Mouse (Mus musculus): ENCODE results near the gene Lin7c. TPM values are rescaled to one million over a fixed set of nuclear protein-coding genes. Genes with fewer than 3 reads are reported as not detected.

The Lin7c gene
- polyA plus RNA-seq, 2 experiments = 7.2 to 17.3 TPM

- Histone ChIP-seq H3K9me3 (ENCODE audit: control insufficient read depth, low read length) (no peaks in the 10 kb centered on the region), H3K4me3 (ENCODE audit: insufficient read depth in 1 of 2, low read depth in 2 of 2, low read length in 2 of 2) (peak overlapping the region; percentile 56 to 84), H3K4me1 (replicated peaks; ENCODE audit: control insufficient read depth in 2 of 2, insufficient read depth in 2 of 2, low read length in 1 of 2) (peaks cover 20 to 28% of the 10 kb centered on the region in 2 experiments), H3K36me3 (replicated peaks; ENCODE audit: control insufficient read depth, insufficient read depth, low read depth) (no peaks in the 10 kb centered on the region), H3K27ac (no peak overlapping the region), H3K4me2 (ENCODE audit: low read depth) (peak overlapping the region; percentile 97), H3K9ac (replicated peaks) (peak overlapping the region; percentile 80), H3K27me3 (ENCODE audit: control insufficient read depth, insufficient read depth, low read length) (no peaks in the 10 kb centered on the region)
- no peak for ATAC-seq (ENCODE audit: insufficient read depth)
- 17% methylated on average over 22 of the region's 22 CpGs for WGBS (ENCODE audit: insufficient replicate concordance)
- no peak for DNase-seq (ENCODE audit: low read depth in 3 of 3, low spot score in 3 of 3)
- no peak for TF ChIP-seq EP300 (IDR thresholded peaks at IDR 0.05; ENCODE audit: low read depth)
- no peak for TF ChIP-seq CTCF (IDR thresholded peaks at IDR 0.05; ENCODE audit: low read depth)
These were observed 28.1 kb downstream of the Lin7c start for GRCm38 (mm10) chr2:109918592-109919262.

GRCm38 (mm10) chr2:109920471-109920870, 29.8 kb downstream of the Lin7c start:
- peaks cover 20 to 28% of the 10 kb centered on the region in 2 experiments for H3K4me1 ChIP-seq (replicated peaks; ENCODE audit: control insufficient read depth in 2 of 2, insufficient read depth in 2 of 2, low read length in 1 of 2)
- WGBS (ENCODE audit: insufficient replicate concordance) = 78% methylated on average over 7 of the region's 7 CpGs
- TF ChIP-seq CTCF (IDR thresholded peaks at IDR 0.05; ENCODE audit: low read depth) (no peak), EP300 (IDR thresholded peaks at IDR 0.05; ENCODE audit: low read depth) (no peak)
- ATAC-seq (ENCODE audit: insufficient read depth) (no peak), DNase-seq (ENCODE audit: low read depth in 3 of 3, low spot score in 3 of 3) (no peak)
- no peak overlapping the region for H3K27ac ChIP-seq
- H3K9ac ChIP-seq (replicated peaks) = no peak overlapping the region
- H3K9me3 ChIP-seq (ENCODE audit: control insufficient read depth, low read length) = no peaks in the 10 kb centered on the region
- H3K4me2 ChIP-seq (ENCODE audit: low read depth) = peak overlapping the region; percentile 97
- no peaks in the 10 kb centered on the region for H3K27me3 ChIP-seq (ENCODE audit: control insufficient read depth, insufficient read depth, low read length)
- H3K4me3 ChIP-seq (ENCODE audit: insufficient read depth in 1 of 2, low read depth in 2 of 2, low read length in 2 of 2) = no peak overlapping the region
- no peaks in the 10 kb centered on the region for H3K36me3 ChIP-seq (replicated peaks; ENCODE audit: control insufficient read depth, insufficient read depth, low read depth)

GRCm38 (mm10) chr2:109921298-109922035, 30.8 kb downstream of the Lin7c start:
- Histone ChIP-seq H3K27ac (no peak overlapping the region), H3K27me3 (ENCODE audit: control insufficient read depth, insufficient read depth, low read length) (no peaks in the 10 kb centered on the region), H3K4me2 (ENCODE audit: low read depth) (no peak overlapping the region), H3K4me1 (replicated peaks; ENCODE audit: control insufficient read depth in 2 of 2, insufficient read depth in 2 of 2, low read length in 1 of 2) (peaks cover 20 to 28% of the 10 kb centered on the region in 2 experiments), H3K9ac (replicated peaks) (no peak overlapping the region), H3K36me3 (replicated peaks; ENCODE audit: control insufficient read depth, insufficient read depth, low read depth) (no peaks in the 10 kb centered on the region), H3K4me3 (ENCODE audit: insufficient read depth in 1 of 2, low read depth in 2 of 2, low read length in 2 of 2) (no peak overlapping the region), H3K9me3 (ENCODE audit: control insufficient read depth, low read length) (no peaks in the 10 kb centered on the region)
- DNase-seq (ENCODE audit: low read depth in 3 of 3, low spot score in 3 of 3) = no peak
- 63% methylated on average over 8 of the region's 8 CpGs for WGBS (ENCODE audit: insufficient replicate concordance)
- no peak for ATAC-seq (ENCODE audit: insufficient read depth)
- TF ChIP-seq CTCF (IDR thresholded peaks at IDR 0.05; ENCODE audit: low read depth) = no peak
- TF ChIP-seq EP300 (IDR thresholded peaks at IDR 0.05; ENCODE audit: low read depth) = no peak

GRCm38 (mm10) chr2:109922306-109922705, 31.7 kb downstream of the Lin7c start:
- no peak overlapping the region for H3K4me2 ChIP-seq (ENCODE audit: low read depth)
- no peaks in the 10 kb centered on the region for H3K9me3 ChIP-seq (ENCODE audit: control insufficient read depth, low read length)
- no peak overlapping the region for H3K9ac ChIP-seq (replicated peaks)
- no peak for DNase-seq (ENCODE audit: low read depth in 3 of 3, low spot score in 3 of 3)
- no peak overlapping the region for H3K4me3 ChIP-seq (ENCODE audit: insufficient read depth in 1 of 2, low read depth in 2 of 2, low read length in 2 of 2)
- no peak for ATAC-seq (ENCODE audit: insufficient read depth)
- H3K4me1 ChIP-seq (replicated peaks; ENCODE audit: control insufficient read depth in 2 of 2, insufficient read depth in 2 of 2, low read length in 1 of 2) = peaks cover 20 to 25% of the 10 kb centered on the region in 2 experiments
- no peaks in the 10 kb centered on the region for H3K27me3 ChIP-seq (ENCODE audit: control insufficient read depth, insufficient read depth, low read length)
- no peak for TF ChIP-seq EP300 (IDR thresholded peaks at IDR 0.05; ENCODE audit: low read depth)
- no peak for TF ChIP-seq CTCF (IDR thresholded peaks at IDR 0.05; ENCODE audit: low read depth)
- H3K36me3 ChIP-seq (replicated peaks; ENCODE audit: control insufficient read depth, insufficient read depth, low read depth) = no peaks in the 10 kb centered on the region
- no peak overlapping the region for H3K27ac ChIP-seq
- WGBS (ENCODE audit: insufficient replicate concordance) = 66% methylated on average over 3 of the region's 3 CpGs

GRCm38 (mm10) chr2:109923031-109923430, 32.4 kb downstream of the Lin7c start:
- no peak overlapping the region for H3K9ac ChIP-seq (replicated peaks)
- H3K27me3 ChIP-seq (ENCODE audit: control insufficient read depth, insufficient read depth, low read length) = no peaks in the 10 kb centered on the region
- DNase-seq (ENCODE audit: low read depth in 3 of 3, low spot score in 3 of 3) (no peak), ATAC-seq (ENCODE audit: insufficient read depth) (no peak)
- no peaks in the 10 kb centered on the region for H3K36me3 ChIP-seq (replicated peaks; ENCODE audit: control insufficient read depth, insufficient read depth, low read depth)
- TF ChIP-seq CTCF (IDR thresholded peaks at IDR 0.05; ENCODE audit: low read depth) (no peak), EP300 (IDR thresholded peaks at IDR 0.05; ENCODE audit: low read depth) (no peak)
- no peaks in the 10 kb centered on the region for H3K9me3 ChIP-seq (ENCODE audit: control insufficient read depth, low read length)
- no peak overlapping the region for H3K27ac ChIP-seq
- H3K4me2 ChIP-seq (ENCODE audit: low read depth) = no peak overlapping the region
- no peak overlapping the region for H3K4me3 ChIP-seq (ENCODE audit: insufficient read depth in 1 of 2, low read depth in 2 of 2, low read length in 2 of 2)
- H3K4me1 ChIP-seq (replicated peaks; ENCODE audit: control insufficient read depth in 2 of 2, insufficient read depth in 2 of 2, low read length in 1 of 2) = peaks cover 20 to 25% of the 10 kb centered on the region in 2 experiments
- WGBS (ENCODE audit: insufficient replicate concordance) = 64% methylated on average over 3 of the region's 3 CpGs
